Mouse (Mus musculus): ENCODE data around the gene Txnip. TPM values are rescaled to one million over a fixed set of nuclear protein-coding genes. Genes with fewer than 3 reads are reported as not detected.

Gene Txnip
- polyA plus RNA-seq, 1 experiment from 2014 or later: 254 TPM

DNA sequence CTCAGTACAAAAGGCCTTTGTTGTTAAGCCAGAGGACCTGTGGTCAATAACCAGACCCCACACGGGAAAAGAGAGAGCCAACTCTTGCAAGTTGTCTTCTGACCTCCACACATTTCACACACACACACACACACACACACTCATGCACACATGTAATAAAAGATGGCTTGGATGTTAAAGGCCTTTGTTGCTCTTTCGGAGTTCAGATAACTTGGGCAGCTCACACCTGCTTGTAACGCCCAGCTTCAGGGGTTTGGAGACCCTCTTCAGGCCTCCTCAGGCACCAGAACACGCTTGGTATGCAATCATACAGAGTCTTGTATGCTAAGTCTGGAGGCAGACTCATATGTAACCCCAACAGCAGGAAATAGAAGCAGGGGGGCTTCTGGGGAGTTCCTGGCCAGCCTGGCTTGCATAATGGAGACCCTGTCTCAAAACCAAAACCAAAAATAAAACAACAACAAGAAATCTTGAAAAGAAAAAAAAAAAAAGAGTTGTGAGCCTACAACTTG, 21.5 kb downstream of the Txnip start:
- Histone ChIP-seq H3K9ac (ENCODE audit: low read depth, low read length) (no peak overlapping the region), H3K27ac (no peak overlapping the region), H3K27me3 (ENCODE audit: insufficient read depth, low read length) (no peaks in the 10 kb centered on the region), H3K9me3 (replicated peaks; ENCODE audit: low read length) (no peaks in the 10 kb centered on the region), H3K36me3 (ENCODE audit: insufficient read depth, low read length) (no peaks in the 10 kb centered on the region), H3K4me2 (ENCODE audit: low read length) (peak overlapping the region; percentile 50; the same call in 1 of the 2 replicates), H3K4me3 (replicated peaks; ENCODE audit: low read depth, low read length) (no peak overlapping the region), H3K4me1 (replicated peaks; ENCODE audit: insufficient read depth, low read length) (peaks cover 17% of the 10 kb centered on the region; the same call in 1 of the 2 replicates)
- TF ChIP-seq CTCF (IDR thresholded peaks at IDR 0.05; ENCODE audit: low read depth): no peak
- no peak for DNase-seq (ENCODE audit: low spot score)
- ATAC-seq (replicated peaks; ENCODE audit: low FRiP score, low read depth): no peak
- 71% methylated on average over 4 of the region's 4 CpGs for WGBS

DNA sequence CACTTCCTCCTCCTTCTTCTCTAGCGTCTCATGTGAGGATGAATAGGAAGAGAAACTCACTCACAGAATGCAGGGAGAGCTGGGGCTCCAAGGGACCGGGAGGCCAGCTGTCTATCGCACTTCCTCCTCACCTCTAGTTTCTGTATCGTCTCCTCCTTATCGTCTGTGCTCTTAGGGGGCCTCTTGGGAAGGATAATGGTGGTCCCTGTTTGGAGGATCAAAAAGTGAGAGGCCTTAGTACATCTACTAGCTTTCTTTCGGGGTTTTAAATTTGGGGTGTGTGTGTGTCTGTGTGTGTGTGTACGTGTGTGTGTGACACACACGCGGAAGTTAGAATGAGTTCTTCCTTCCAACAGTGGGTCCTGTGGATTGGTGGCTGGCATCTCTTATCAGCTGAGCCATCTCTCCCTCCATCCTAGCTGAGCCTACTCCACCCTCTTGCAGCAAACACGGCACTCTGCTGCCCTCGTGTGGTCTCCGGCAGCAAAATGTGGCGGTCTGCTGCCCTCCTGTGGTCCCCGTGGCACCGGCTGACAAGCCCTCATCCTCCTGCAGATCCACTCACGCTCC, 22.2 kb downstream of the Txnip start:
- peaks cover 17% of the 10 kb centered on the region; the same call in 1 of the 2 replicates for H3K4me1 ChIP-seq (replicated peaks; ENCODE audit: insufficient read depth, low read length)
- H3K4me2 ChIP-seq (ENCODE audit: low read length): peak overlapping the region; percentile 50
- 10% methylated on average over 16 of the region's 16 CpGs for WGBS
- no peaks in the 10 kb centered on the region for H3K36me3 ChIP-seq (ENCODE audit: insufficient read depth, low read length)
- H3K9me3 ChIP-seq (replicated peaks; ENCODE audit: low read length): no peaks in the 10 kb centered on the region
- H3K9ac ChIP-seq (ENCODE audit: low read depth, low read length): peak overlapping the region; percentile 43; the same call in 1 of the 2 replicates
- no peak overlapping the region for H3K27ac ChIP-seq
- peak; percentile 11; the same call in 1 of the 2 replicates for ATAC-seq (replicated peaks; ENCODE audit: low FRiP score, low read depth)
- TF ChIP-seq CTCF (IDR thresholded peaks at IDR 0.05; ENCODE audit: low read depth): peak; percentile 100
- H3K27me3 ChIP-seq (ENCODE audit: insufficient read depth, low read length): no peaks in the 10 kb centered on the region
- H3K4me3 ChIP-seq (replicated peaks; ENCODE audit: low read depth, low read length): 0 out of 2 replicates have a peak overlapping the region, but pooled peaks have one; percentile 8
- peak; percentile 96 for DNase-seq (ENCODE audit: low spot score)

GRCm38 (mm10) chr3:96581141-96581540, 23.4 kb downstream of the Txnip start:
- Histone ChIP-seq H3K4me2 (ENCODE audit: low read length) (no peak overlapping the region), H3K4me3 (replicated peaks; ENCODE audit: low read depth, low read length) (no peak overlapping the region), H3K9ac (ENCODE audit: low read depth, low read length) (no peak overlapping the region), H3K9me3 (replicated peaks; ENCODE audit: low read length) (no peaks in the 10 kb centered on the region), H3K36me3 (ENCODE audit: insufficient read depth, low read length) (no peaks in the 10 kb centered on the region), H3K27ac (no peak overlapping the region), H3K27me3 (ENCODE audit: insufficient read depth, low read length) (no peaks in the 10 kb centered on the region), H3K4me1 (replicated peaks; ENCODE audit: insufficient read depth, low read length) (peaks cover 8% of the 10 kb centered on the region; the same call in 1 of the 2 replicates)
- 60% methylated on average over 6 of the region's 6 CpGs for WGBS
- no peak for TF ChIP-seq CTCF (IDR thresholded peaks at IDR 0.05; ENCODE audit: low read depth)
- no peak for ATAC-seq (replicated peaks; ENCODE audit: low FRiP score, low read depth)
- no peak for DNase-seq (ENCODE audit: low spot score)

DNA sequence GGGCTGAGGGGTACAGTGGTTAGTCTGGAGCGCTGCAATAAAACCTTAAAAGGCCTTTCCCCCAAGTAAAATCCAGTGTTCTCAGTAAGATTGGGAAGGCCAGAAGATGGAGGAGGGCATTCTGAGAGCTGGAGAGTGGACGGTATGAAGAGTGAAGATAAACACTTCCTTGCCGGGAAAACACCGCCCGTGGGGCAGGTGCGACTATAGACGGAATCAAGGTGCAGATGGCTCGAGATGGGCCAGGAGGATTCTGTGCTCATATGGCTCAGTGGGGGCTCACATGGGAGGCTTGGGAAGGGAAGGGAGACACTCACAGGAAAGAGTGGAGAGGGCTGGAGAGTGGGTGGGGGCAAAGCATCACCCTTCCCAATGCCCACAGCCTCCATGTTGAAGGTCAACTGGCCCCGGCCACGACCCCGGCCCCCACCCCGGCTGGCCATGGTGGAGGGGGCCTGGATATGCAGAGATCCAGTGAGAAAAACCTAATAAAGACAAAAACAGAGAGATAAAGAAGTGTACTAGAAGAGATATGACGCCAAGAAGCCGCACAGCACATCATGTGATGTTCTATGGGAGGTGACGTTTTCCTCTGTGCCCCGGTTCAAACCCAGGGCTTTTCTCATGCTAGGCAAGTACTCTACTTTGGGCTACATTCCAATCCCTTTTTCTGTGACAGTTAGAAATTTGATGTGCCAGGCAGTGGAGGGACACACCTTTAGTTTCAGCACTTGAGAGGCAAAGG, 24.2 kb downstream of the Txnip start:
- no peak for ATAC-seq (replicated peaks; ENCODE audit: low FRiP score, low read depth)
- H3K27me3 ChIP-seq (ENCODE audit: insufficient read depth, low read length): no peaks in the 10 kb centered on the region
- peaks cover 7% of the 10 kb centered on the region; the same call in 1 of the 2 replicates for H3K4me1 ChIP-seq (replicated peaks; ENCODE audit: insufficient read depth, low read length)
- H3K4me2 ChIP-seq (ENCODE audit: low read length): no peak overlapping the region
- DNase-seq (ENCODE audit: low spot score): no peak
- TF ChIP-seq CTCF (IDR thresholded peaks at IDR 0.05; ENCODE audit: low read depth): no peak
- no peak overlapping the region for H3K9ac ChIP-seq (ENCODE audit: low read depth, low read length)
- H3K36me3 ChIP-seq (ENCODE audit: insufficient read depth, low read length): no peaks in the 10 kb centered on the region
- no peaks in the 10 kb centered on the region for H3K9me3 ChIP-seq (replicated peaks; ENCODE audit: low read length)
- no peak overlapping the region for H3K27ac ChIP-seq
- 80% methylated on average over 16 of the region's 16 CpGs for WGBS
- H3K4me3 ChIP-seq (replicated peaks; ENCODE audit: low read depth, low read length): no peak overlapping the region

GRCm38 (mm10) chr3:96583386-96583785, 25.6 kb downstream of the Txnip start:
- no peaks in the 10 kb centered on the region for H3K36me3 ChIP-seq (ENCODE audit: insufficient read depth, low read length)
- WGBS: 92% methylated on average over 5 of the region's 5 CpGs
- no peaks in the 10 kb centered on the region for H3K27me3 ChIP-seq (ENCODE audit: insufficient read depth, low read length)
- no peak overlapping the region for H3K27ac ChIP-seq
- TF ChIP-seq CTCF (IDR thresholded peaks at IDR 0.05; ENCODE audit: low read depth): peak; percentile 19; the same call in 1 of the 2 replicates
- no peak for DNase-seq (ENCODE audit: low spot score)
- no peak for ATAC-seq (replicated peaks; ENCODE audit: low FRiP score, low read depth)
- no peaks in the 10 kb centered on the region for H3K9me3 ChIP-seq (replicated peaks; ENCODE audit: low read length)
- H3K4me3 ChIP-seq (replicated peaks; ENCODE audit: low read depth, low read length): no peak overlapping the region
- no peaks in the 10 kb centered on the region; the same call in 1 of the 2 replicates for H3K4me1 ChIP-seq (replicated peaks; ENCODE audit: insufficient read depth, low read length)
- no peak overlapping the region for H3K4me2 ChIP-seq (ENCODE audit: low read length)
- H3K9ac ChIP-seq (ENCODE audit: low read depth, low read length): no peak overlapping the region

DNA sequence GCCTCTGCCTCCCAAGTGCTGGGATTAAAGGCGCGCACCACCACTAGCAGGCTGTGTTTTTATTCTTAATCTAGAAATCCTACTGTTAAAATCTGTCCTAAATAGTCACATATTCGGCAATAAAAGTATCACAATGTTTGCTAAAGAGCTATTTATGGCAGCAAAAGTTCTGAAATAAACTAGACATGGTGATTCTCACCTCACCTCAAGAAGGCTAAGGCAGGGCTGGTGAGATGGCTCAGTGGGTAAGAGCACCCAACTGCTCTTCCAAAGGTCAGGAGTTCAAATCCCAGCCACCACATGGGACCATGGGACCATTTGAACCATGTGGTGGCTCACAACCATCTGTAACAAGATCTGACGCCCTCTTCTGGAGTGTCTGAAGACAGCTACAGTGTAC, 32.9 kb downstream of the Txnip start:
- ATAC-seq (replicated peaks; ENCODE audit: low FRiP score, low read depth) (no peak), DNase-seq (ENCODE audit: low spot score) (no peak)
- Histone ChIP-seq H3K27ac (no peak overlapping the region), H3K4me3 (replicated peaks; ENCODE audit: low read depth, low read length) (no peak overlapping the region), H3K4me2 (ENCODE audit: low read length) (no peak overlapping the region), H3K9me3 (replicated peaks; ENCODE audit: low read length) (no peaks in the 10 kb centered on the region), H3K36me3 (ENCODE audit: insufficient read depth, low read length) (no peaks in the 10 kb centered on the region), H3K4me1 (replicated peaks; ENCODE audit: insufficient read depth, low read length) (no peaks in the 10 kb centered on the region), H3K9ac (ENCODE audit: low read depth, low read length) (no peak overlapping the region), H3K27me3 (ENCODE audit: insufficient read depth, low read length) (0 out of 2 replicates have a peak, but pooled peaks cover 2% of the 10 kb centered on the region)
- 82% methylated on average over 4 of the region's 4 CpGs for WGBS
- TF ChIP-seq CTCF (IDR thresholded peaks at IDR 0.05; ENCODE audit: low read depth): no peak

All from kidney, postnatal 0 days (tissue).